Mouse (Mus musculus): ENCODE measurements around the gene Gm6096. TPM values are rescaled to one million over a fixed set of nuclear protein-coding genes. Genes with fewer than 3 reads are reported as not detected.

Gm6096 gene
- total RNA-seq, 4 experiments from 2014 or later: not detected

Other genes with a start within 250 kb of the Gm6096 start
- not detected for gene Scgb2b27, start 237.1 kb upstream of the Gm6096 start, total RNA-seq (2022)
- gene Scgb1b27, start 229.6 kb upstream of the Gm6096 start, total RNA-seq (2022): not detected
- not detected for gene Scgb1b30, start 155.6 kb upstream of the Gm6096 start, total RNA-seq (2022)
- gene Wtip, start 117.8 kb upstream of the Gm6096 start, total RNA-seq (2022): 10 to 100 TPM; 20.0 to 34.4 (median 27.8) TPM
- gene Uba2, start 81.4 kb upstream of the Gm6096 start, total RNA-seq (2022): 10 to 100 TPM; 64.3 to 77.2 (median 72.4) TPM
- 10 to 100 TPM; 25.7 to 30.3 (median 27.0) TPM for gene Pdcd2l, start 54.4 kb upstream of the Gm6096 start, total RNA-seq (2022)
- gene Gpi1, start 20.7 kb upstream of the Gm6096 start, total RNA-seq (2022): 100 to 1,000 TPM; 226 to 338 (median 277) TPM
- gene 4931406P16Rik, start 62.5 kb downstream of the Gm6096 start, total RNA-seq (2022): 10 to 100 TPM; 48.5 to 74.7 (median 62.8) TPM
- 100 to 1,000 TPM; 109 to 126 (median 119) TPM for gene Lsm14a, start 142.3 kb downstream of the Gm6096 start, total RNA-seq (2022)

All from adrenal gland, adult 8-10 months (tissue).